In the genomic region with DNA sequence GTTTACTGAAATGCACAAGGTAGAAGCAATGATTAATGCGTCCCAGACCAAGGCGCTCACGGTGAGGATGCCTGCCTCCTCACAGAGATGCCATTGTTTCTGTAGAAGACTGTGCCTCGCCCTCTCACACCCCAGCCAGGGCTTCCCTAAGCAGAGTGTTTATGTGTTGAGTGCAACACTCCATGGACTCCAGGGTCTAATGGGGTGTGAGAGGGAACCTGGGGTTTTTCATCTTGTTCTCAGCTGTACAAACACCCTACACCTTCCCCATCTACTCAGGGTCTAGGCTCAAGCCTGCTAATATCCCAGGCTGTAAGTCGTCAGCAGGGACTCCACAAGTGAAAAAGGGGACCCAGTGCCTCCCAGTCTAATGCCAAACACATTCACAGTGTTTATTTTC, we compare ENCODE assay signal across 23 mouse cellular contexts.
"Had no signal": no experiment of that assay in that cellular context is flagged by ENCODE, and none has a peak within 500 bp of the region (broad histone marks: within the 10 kb centered on the region; RNA-seq: fewer than 3 reads in every experiment).

No protein-coding gene starts in this region.

- H3K4me3 ChIP-seq: limb, embryonic 15.5 days; midbrain, embryonic 12.5 days; midbrain, embryonic 15.5 days; myocyte; neural tube, embryonic 12.5 days; neural tube, embryonic 15.5 days had no signal

- ATAC-seq: midbrain, embryonic 15.5 days had no signal

- H3K27me3 ChIP-seq: midbrain, embryonic 12.5 days; midbrain, embryonic 15.5 days; neural tube, embryonic 12.5 days; neural tube, embryonic 15.5 days had no signal

- DNase-seq: kidney, adult 18-20 months; kidney, adult 9 months; kidney, postnatal 14 days; kidney, postnatal 4 days; left cerebral cortex, postnatal 4 days; lung, adult 2 months; lung, postnatal 14 days; lung, postnatal 4 days; right cerebral cortex, adult 18-20 months; right cerebral cortex, postnatal 14 days; right cerebral cortex, postnatal 4 days; thymus, adult 2 months; thymus, postnatal 14 days; thymus, postnatal 4 days had no signal

- H3K9ac ChIP-seq: limb, embryonic 15.5 days; liver, embryonic 14.5 days; midbrain, embryonic 12.5 days; midbrain, embryonic 15.5 days; neural tube, embryonic 12.5 days; neural tube, embryonic 15.5 days had no signal

- H3K4me1 ChIP-seq: limb, embryonic 15.5 days; midbrain, embryonic 12.5 days; midbrain, embryonic 15.5 days; neural tube, embryonic 12.5 days; neural tube, embryonic 15.5 days had no signal

- H3K36me3 ChIP-seq: limb, embryonic 15.5 days; midbrain, embryonic 12.5 days; midbrain, embryonic 15.5 days; neural tube, embryonic 12.5 days; neural tube, embryonic 15.5 days had no signal

- H3K4me2 ChIP-seq: limb, embryonic 15.5 days; liver, embryonic 11.5 days; midbrain, embryonic 12.5 days; midbrain, embryonic 15.5 days; neural tube, embryonic 12.5 days; neural tube, embryonic 15.5 days had no signal

- H3K27ac ChIP-seq: limb, embryonic 15.5 days; liver, embryonic 14.5 days; midbrain, embryonic 12.5 days; midbrain, embryonic 15.5 days; neural tube, embryonic 12.5 days; neural tube, embryonic 15.5 days; stomach, postnatal 0 days had no signal

- H3K9me3 ChIP-seq: limb, embryonic 15.5 days; midbrain, embryonic 12.5 days; midbrain, embryonic 15.5 days; neural tube, embryonic 12.5 days; neural tube, embryonic 15.5 days had no signal
